In genomic region chr1:121567521-121568489, GRCm38 (mm10) we compare ENCODE assay signal across 7 mouse cellular contexts. TPM values are rescaled to one million over a fixed set of nuclear protein-coding genes. Genes with fewer than 3 reads are reported as not detected.
DNase-seq lines count a peak whose midpoint lies in the region; ATAC-seq lines count a peak whose summit lies in the region.

TSS of gene Ddx18 (minus strand) at chr1:121567989.

- H3K27me3 ChIP-seq in intestine, embryonic 16.5 days (replicated peaks; ENCODE audit: control insufficient read depth, insufficient read depth, low read length), result no peaks in the 10 kb centered on the region
- no peaks in the 10 kb centered on the region for H3K27me3 ChIP-seq in midbrain, embryonic 11.5 days (ENCODE audit: control insufficient read depth, insufficient read depth, low read length)

- intact Hi-C loops in left cerebral cortex, postnatal 36 days (cut with DNase I), result no loop called here

- H3K27ac ChIP-seq in intestine, embryonic 16.5 days (ENCODE audit: low read length), result peak within 1 kb of the TSS; percentile 51
- H3K27ac ChIP-seq in midbrain, embryonic 11.5 days (ENCODE audit: low read depth, low read length), result no peak within 1 kb of the TSS

- no peaks in the 10 kb centered on the region for H3K4me1 ChIP-seq in intestine, embryonic 16.5 days (ENCODE audit: control insufficient read depth, insufficient read depth, low read length)
- peaks cover 5% of the 10 kb centered on the region; the same call in 1 of the 2 replicates for H3K4me1 ChIP-seq in midbrain, embryonic 11.5 days (ENCODE audit: control insufficient read depth, insufficient read depth, low read length)

- DNase-seq in adrenal gland, adult 8-10 months, result peak; percentile 89
- DNase-seq in embryo, embryonic 9.5 days (ENCODE audit: extremely low spot score), result peak; percentile 95
- peak; percentile 98 for DNase-seq in gastrocnemius, postnatal 4 days (ENCODE audit: low spot score in 2 of 2)
- peak; percentile 96 to 97 for DNase-seq in left cerebral cortex, postnatal 36 days (ENCODE audit: low spot score in 2 of 2)
- DNase-seq in midbrain, embryonic 11.5 days (ENCODE audit: low spot score, missing footprints), result peak; percentile 100
- DNase-seq in skeletal muscle tissue, adult 2 months (ENCODE audit: low read depth, low spot score), result peak; percentile 89

- H3K9ac ChIP-seq in intestine, embryonic 16.5 days (ENCODE audit: low read depth, low read length), result peak within 1 kb of the TSS; percentile 78
- H3K9ac ChIP-seq in midbrain, embryonic 11.5 days (ENCODE audit: low read length), result peak within 1 kb of the TSS; percentile 76

- H3K4me3 ChIP-seq in intestine, embryonic 16.5 days (ENCODE audit: low read length), result peak within 1 kb of the TSS; percentile 81
- H3K4me3 ChIP-seq in midbrain, embryonic 11.5 days (ENCODE audit: low read depth, low read length), result peak within 1 kb of the TSS; percentile 64

- peaks cover 11% of the 10 kb centered on the region for H3K36me3 ChIP-seq in intestine, embryonic 16.5 days (ENCODE audit: control insufficient read depth, insufficient read depth, low read length)
- H3K36me3 ChIP-seq in midbrain, embryonic 11.5 days (ENCODE audit: control insufficient read depth, insufficient read depth, low read length), result peaks cover 8% of the 10 kb centered on the region; the same call in 1 of the 2 replicates

- ATAC-seq in intestine, embryonic 16.5 days, result peak; percentile 99
- ATAC-seq in midbrain, embryonic 11.5 days (ENCODE audit: low FRiP score), result peak; percentile 97

- 7% methylated on average over 53 of the region's 53 CpGs for WGBS in intestine, embryonic 16.5 days
- 6% methylated on average over 53 of the region's 53 CpGs for WGBS in midbrain, embryonic 11.5 days

- H3K9me3 ChIP-seq in intestine, embryonic 16.5 days (ENCODE audit: control insufficient read depth, low read length), result no peaks in the 10 kb centered on the region
- no peaks in the 10 kb centered on the region for H3K9me3 ChIP-seq in midbrain, embryonic 11.5 days (ENCODE audit: control insufficient read depth, low read length)

- H3K4me2 ChIP-seq in intestine, embryonic 16.5 days (ENCODE audit: low read depth, low read length), result peak within 1 kb of the TSS; percentile 52
- peak within 1 kb of the TSS; percentile 74 for H3K4me2 ChIP-seq in midbrain, embryonic 11.5 days

RNA-seq across cellular contexts. Expression of gene Ddx18, which starts in this region (rescaled TPM):
- 10 to 100 TPM; 43.5 to 51.2 (median 47.0) TPM for total RNA-seq in adrenal gland, adult 8-10 months (2022)
- 10 to 100 TPM; 26.6 to 27.2 TPM for total RNA-seq in gastrocnemius, postnatal 4 days (2021)
- polyA plus RNA-seq in intestine, embryonic 16.5 days (2015; fragmentation: Nextera tagmentation; extraction: Ambion mirVana), result 43.5 and 55.9 TPM in 2 replicates
- 10 to 100 TPM; 24.0 to 27.5 TPM for total RNA-seq in left cerebral cortex, postnatal 36 days (2021)
- polyA plus RNA-seq in midbrain, embryonic 11.5 days (2014; fragmentation: Nextera tagmentation; extraction: Ambion mirVana), result 76.3 and 81.0 TPM in 2 replicates
